Mouse (Mus musculus) limb, embryonic 10.5 days (tissue): Measurements from ENCODE around the gene Lrrc74b. TPM values are rescaled to one million over a fixed set of nuclear protein-coding genes. Genes with fewer than 3 reads are reported as not detected.
"Not testable (repeated sequence)": the region's sequence is repeated elsewhere in the genome, so short reads cannot be mapped to it uniquely, and the experiment has no call there.

Source experiments
- DNase-seq: peaks from one replicate; pipeline ENCODE4 v3.0.0-alpha.2; 2017; ENCODE audit warnings: low spot score
- H3K27ac ChIP-seq: fragments of 300-500 bp; sonication (generic); 2 replicates; pipeline ENCODE4 v1.5.1; 2016; ENCODE audit warnings: mild to moderate bottlenecking
- H3K27me3 ChIP-seq: fragments of 300-500 bp; sonication (generic); 2 replicates; pipeline ENCODE4 v1.6.1; 2016; ENCODE audit warnings: low read depth, mild to moderate bottlenecking; ENCODE audit not compliant: poor library complexity, severe bottlenecking
- H3K36me3 ChIP-seq: fragments of 300-500 bp; sonication (generic); 2 replicates; pipeline ENCODE4 v1.6.1; 2016; ENCODE audit warnings: mild to moderate bottlenecking, moderate library complexity
- H3K4me1 ChIP-seq: fragments of 300-500 bp; sonication (generic); 2 replicates; pipeline ENCODE4 v1.6.1; 2016
- H3K4me3 ChIP-seq: fragments of 300-500 bp; sonication (generic); 2 replicates; pipeline ENCODE4 v1.5.1; 2016; ENCODE audit warnings: mild to moderate bottlenecking, moderate library complexity
- H3K9me3 ChIP-seq: fragments of 300-500 bp; sonication (generic); replicated peaks from 2 replicates; pipeline ENCODE4 v1.6.1; 2016; ENCODE audit warnings: mild to moderate bottlenecking
- WGBS: fragments of 180-500 bp; shearing (Covaris S2); methylation state at CpG from one replicate; pipeline ENCODE4 v1.1.7; 2016; 5-methylcytosine and 5-hydroxymethylcytosine counted together
- polyA plus RNA-seq: library from polyadenylated mRNA; unstranded; fragments of >200 nt; fragmentation: Nextera tagmentation; extraction: Ambion mirVana; gene quantifications from 2 replicates; pipeline ENCODE4 v1.2.1, GENCODE M21; 2016

Lrrc74b gene
- polyA plus RNA-seq, 1 experiment from 2014 or later: not detected

DNA sequence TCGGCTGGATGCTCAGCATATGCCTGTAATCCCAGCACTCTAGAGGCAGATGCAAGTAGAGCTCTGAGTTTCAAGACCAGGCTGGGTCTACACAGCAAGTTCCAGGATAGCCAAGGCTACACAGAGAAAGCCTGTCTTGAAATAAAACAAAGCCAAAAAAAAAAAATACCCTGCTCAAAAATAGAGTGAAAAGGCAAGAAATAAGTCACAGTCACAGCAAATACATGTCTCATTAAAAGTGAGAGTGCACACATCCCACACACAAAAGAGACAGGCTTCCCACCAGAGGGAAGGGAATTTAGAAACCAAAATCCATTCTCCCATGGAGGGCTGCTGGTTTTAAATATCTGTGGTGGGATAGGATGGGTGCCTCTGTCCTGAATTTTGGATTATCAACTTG is 2.5 kb upstream of the Lrrc74b start:
- Histone ChIP-seq H3K9me3 (no peaks in the 10 kb centered on the region), H3K4me3 (no peak overlapping the region), H3K27me3 (peaks cover 71% of the 10 kb centered on the region), H3K4me1 (peaks cover 34% of the 10 kb centered on the region), H3K36me3 (no peaks in the 10 kb centered on the region), H3K27ac (no peak overlapping the region)
- WGBS: 50% methylated on average over 1 of the region's 1 CpGs
- no peak for DNase-seq

DNA sequence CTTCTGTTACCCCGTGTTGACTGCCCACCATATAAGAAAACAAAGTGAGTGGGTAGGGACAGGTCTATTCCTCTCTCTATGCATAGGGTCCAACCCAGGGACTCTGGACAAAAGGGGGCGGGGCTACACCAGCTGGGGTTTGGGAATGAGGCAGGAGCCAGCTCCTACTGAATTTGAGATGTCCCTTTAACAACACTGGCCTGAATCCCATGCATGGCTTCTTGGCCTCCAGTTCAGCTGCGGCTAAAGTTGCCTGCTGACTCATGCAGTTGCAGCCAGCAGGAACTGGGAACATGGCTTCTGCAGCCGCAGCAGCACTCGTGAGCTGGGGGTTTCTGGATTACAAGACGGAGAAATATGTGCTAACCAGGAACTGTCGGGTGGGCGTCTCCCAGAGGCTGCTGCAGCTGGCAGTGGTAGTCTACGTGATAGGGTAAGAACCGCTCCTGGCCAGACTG is 733 bp upstream of the Lrrc74b start, which contains the start of gene P2rx6:
P2rx6 (plus strand) TSS at position 135 of the 458 bp plus-strand sequence.
- Histone ChIP-seq H3K36me3 (no peaks in the 10 kb centered on the region), H3K9me3 (no peaks in the 10 kb centered on the region), H3K4me3 (peak within 1 kb of the TSS; percentile 43), H3K4me1 (peaks cover 40% of the 10 kb centered on the region), H3K27me3 (peaks cover 67% of the 10 kb centered on the region), H3K27ac (peak within 1 kb of the TSS; percentile 64; the same call in 1 of the 2 replicates)
- 6% methylated on average over 10 of the region's 10 CpGs for WGBS
- DNase-seq: peak; percentile 65

DNA sequence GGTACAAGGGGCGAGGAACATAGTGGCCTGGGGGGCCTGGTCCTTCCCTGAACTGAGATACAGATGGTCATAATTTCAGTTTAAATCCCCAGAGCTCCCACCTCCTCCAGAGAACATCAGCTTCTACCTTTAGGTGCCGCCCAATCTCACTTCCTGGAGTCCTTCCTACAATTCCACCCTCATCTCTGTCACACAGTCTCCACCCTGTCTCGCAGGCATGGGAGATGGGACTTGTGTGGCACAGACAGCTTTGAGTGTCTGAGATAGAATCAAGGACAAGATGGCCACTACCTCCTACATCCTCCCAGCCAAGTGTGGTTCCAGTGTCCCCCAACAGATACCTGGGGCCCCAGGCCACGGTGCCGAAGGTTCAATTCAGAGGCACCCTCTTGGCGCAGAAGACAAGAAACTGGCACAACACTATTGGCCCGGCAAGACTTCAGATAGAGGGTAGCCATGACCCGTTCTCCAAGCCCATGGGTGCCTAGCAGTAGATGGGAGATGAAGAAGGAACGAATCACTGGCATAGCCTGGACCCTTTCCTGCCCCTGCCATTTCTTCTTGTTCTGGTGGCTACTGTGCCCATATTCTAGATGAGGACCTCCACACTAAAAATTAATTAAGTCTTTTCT is 1.5 kb downstream of the Lrrc74b start:
- WGBS: 64% methylated on average over 9 of the region's 9 CpGs
- no peak for DNase-seq
- peaks cover 57% of the 10 kb centered on the region for H3K27me3 ChIP-seq
- peak overlapping the region; percentile 78; the same call in 1 of the 2 replicates for H3K27ac ChIP-seq
- H3K4me3 ChIP-seq: 0 out of 2 replicates have a peak overlapping the region, but pooled peaks have one; percentile 30
- H3K9me3 ChIP-seq: no peaks in the 10 kb centered on the region
- peaks cover 47% of the 10 kb centered on the region for H3K4me1 ChIP-seq
- H3K36me3 ChIP-seq: no peaks in the 10 kb centered on the region

DNA sequence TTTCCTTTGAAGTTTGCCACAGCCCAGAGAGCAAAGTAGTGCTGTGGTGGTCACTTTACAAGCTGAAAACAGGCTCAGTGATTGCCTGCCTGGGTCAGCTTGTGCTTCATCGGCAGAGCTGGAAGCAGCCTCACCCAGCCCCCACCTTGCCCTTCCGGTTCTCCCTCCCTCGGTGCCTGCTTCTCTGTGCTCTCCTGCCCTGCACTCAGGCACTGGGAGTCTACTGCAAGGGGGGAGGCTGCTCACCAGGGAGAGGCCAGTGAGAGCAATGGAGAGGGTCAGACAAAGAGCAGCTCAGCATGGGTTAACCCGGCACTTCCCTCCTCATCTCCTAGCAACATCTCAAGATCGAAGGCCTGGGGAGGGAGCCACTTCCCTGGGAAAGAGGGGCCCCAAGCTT is 2.2 kb downstream of the Lrrc74b start:
- Histone ChIP-seq H3K4me1 (peaks cover 54% of the 10 kb centered on the region), H3K36me3 (no peaks in the 10 kb centered on the region), H3K4me3 (peak overlapping the region; percentile 30), H3K27me3 (peaks cover 52% of the 10 kb centered on the region), H3K27ac (peak overlapping the region; percentile 78), H3K9me3 (no peaks in the 10 kb centered on the region)
- DNase-seq: peak; percentile 43
- 1% methylated on average over 5 of the region's 5 CpGs for WGBS

DNA sequence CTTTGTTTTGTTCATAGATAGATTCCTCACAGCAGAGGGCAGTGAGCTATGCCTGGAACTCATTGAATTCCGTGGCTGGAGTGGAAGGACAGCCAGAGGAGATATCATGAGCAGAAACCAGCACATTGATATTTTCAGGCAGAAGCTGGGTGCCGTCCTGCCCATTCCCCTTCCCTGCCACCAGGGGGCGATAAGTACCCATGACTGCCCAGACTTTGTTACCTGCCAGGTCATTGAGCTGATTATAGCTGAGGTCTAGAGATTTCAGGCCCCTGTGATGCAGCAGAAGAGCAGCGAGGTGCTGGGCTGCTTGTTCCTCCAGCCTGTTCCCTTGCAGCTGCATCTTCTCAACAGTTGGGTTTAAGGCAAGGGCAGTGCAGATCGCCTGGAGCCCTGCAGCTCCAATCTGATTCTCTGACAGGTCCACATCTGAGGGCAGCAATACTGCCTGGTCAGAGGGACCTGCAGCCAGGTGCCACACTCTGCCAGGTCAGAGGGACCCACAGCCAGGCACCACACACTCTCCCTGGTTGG is 3.0 kb downstream of the Lrrc74b start:
- WGBS: 2% methylated on average over 5 of the region's 5 CpGs
- Histone ChIP-seq H3K9me3 (no peaks in the 10 kb centered on the region), H3K4me1 (peaks cover 59% of the 10 kb centered on the region), H3K27ac (peak overlapping the region; percentile 78; the same call in 1 of the 2 replicates), H3K27me3 (peaks cover 44% of the 10 kb centered on the region), H3K36me3 (no peaks in the 10 kb centered on the region), H3K4me3 (0 out of 2 replicates have a peak overlapping the region, but pooled peaks have one; percentile 30)
- peak; percentile 84 for DNase-seq

DNA sequence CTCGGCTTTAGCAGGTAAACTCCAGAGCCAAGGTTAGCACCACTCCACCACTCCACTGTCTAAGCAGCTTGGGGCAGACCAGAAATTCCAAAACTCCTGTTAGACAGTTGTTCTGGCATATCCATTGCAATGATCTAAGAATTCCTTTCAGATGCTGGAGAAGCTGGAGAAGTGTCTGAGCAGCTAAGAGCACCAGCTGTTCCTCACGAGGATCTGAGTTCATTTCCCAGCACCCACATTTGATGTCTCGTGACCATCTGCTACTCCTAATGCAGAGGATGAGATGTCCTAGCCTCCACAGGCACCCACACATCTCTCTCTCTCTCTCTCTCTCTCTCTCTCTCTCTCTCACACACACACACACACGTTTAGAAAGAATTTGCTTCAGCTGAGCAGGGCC is 4.1 kb downstream of the Lrrc74b start:
- H3K4me1 ChIP-seq: peaks cover 52% of the 10 kb centered on the region

DNA sequence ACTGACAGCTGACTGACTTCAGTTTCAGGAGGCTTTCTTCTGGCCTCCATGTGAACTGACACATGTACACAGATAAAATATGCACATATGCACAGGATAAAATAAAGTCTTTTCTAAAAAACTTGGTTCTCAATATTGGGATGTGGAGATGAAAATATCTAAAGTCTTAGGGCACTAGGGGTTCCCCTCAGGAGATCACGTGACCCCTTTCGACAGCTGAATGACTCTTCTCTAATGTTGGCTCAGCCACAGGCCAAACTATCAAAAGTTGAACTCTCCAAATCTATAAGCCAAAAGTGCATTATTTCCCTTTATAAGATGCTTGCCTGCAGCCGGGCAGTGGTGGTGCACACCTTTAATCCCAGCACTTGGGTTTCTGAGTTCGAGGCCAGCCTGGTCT is 4.9 kb downstream of the Lrrc74b start:
- 81% methylated on average over 4 of the region's 4 CpGs for WGBS
- Histone ChIP-seq H3K27me3 (peaks cover 27% of the 10 kb centered on the region), H3K4me3 (no peak overlapping the region), H3K27ac (no peak overlapping the region), H3K9me3 (no peaks in the 10 kb centered on the region), H3K36me3 (no peaks in the 10 kb centered on the region), H3K4me1 (peaks cover 45% of the 10 kb centered on the region)
- no peak for DNase-seq

More for the DNA sequence above, 4.1 kb downstream of the Lrrc74b start:
- Histone ChIP-seq H3K27ac (no peak overlapping the region), H3K9me3 (no peaks in the 10 kb centered on the region), H3K36me3 (no peaks in the 10 kb centered on the region), H3K4me3 (no peak overlapping the region), H3K27me3 (peaks cover 33% of the 10 kb centered on the region)
- WGBS: 62% methylated on average over 4 of the region's 4 CpGs
- DNase-seq: no peak

DNA sequence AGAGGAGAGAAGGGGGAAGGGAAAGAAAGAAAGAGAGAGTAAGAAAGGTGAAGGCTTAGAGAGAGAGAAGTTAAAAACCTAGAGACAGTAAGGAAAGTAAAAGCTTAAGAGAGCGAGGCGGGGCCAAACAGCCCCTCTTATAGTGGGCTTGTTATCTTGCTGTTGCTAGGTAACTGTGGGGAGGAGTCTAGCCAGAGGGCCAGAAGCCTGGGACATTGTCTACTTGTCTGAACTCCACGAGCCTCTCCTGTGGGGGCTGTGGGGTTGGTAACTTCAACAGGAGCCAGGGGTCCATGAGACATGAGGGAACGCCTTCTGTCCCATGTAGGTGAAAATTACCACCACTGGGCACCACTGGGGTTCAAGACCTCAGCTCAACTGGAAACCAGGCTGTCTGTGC is 6.3 kb downstream of the Lrrc74b start:
- Histone ChIP-seq H3K27ac (peak overlapping the region; percentile 80), H3K27me3 (peaks cover 14% of the 10 kb centered on the region; the same call in 1 of the 2 replicates), H3K4me3 (peak overlapping the region; percentile 44), H3K4me1 (peaks cover 35% of the 10 kb centered on the region)
- H3K9me3 ChIP-seq, H3K36me3 ChIP-seq, DNase-seq: not testable (repeated sequence)
- WGBS: 31% methylated on average over 4 of the region's 4 CpGs

DNA sequence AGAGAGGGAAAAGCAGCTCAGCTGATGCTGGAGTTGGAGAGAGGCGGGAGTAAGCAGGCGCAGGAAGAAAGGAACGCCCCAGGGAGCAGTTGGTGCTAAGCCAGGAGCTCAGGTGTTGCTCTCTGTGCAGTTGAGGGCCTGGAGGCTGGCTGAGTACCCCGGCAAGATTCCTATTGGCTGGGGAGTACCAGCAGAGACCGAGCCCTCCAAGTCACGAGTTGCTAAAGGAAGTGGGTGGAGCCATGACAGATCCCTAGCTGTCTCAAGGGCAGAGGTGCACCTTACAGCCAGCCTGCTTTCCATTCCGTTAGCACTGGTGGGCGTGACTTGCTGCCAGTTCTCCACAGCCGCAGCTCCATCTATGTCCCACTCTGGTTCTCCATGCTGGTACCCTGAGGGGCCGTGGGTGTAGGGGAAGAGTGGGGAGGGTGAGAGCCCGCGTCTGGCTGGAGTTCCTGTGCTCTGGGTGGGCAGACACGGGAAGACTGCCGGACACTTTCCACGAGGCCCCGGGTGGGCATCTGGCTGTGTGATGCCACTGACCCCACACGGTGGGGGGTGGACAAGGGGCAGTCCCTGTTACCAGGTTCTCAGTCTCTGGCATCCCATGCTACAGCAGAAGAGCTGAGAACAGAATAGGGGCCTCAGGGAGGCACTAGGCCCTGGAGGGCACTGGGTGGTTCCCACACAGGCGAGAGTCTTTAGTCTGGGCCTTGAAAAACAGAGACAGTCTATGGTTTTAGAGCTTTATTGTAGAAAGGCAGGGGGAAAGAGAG is 6.9 kb downstream of the Lrrc74b start:
- peaks cover 30% of the 10 kb centered on the region for H3K4me1 ChIP-seq
- no peaks in the 10 kb centered on the region for H3K9me3 ChIP-seq
- peak overlapping the region; percentile 80 for H3K27ac ChIP-seq
- peak; percentile 68 for DNase-seq
- 15% methylated on average over 18 of the region's 18 CpGs for WGBS
- peaks cover 8% of the 10 kb centered on the region; the same call in 1 of the 2 replicates for H3K27me3 ChIP-seq
- no peaks in the 10 kb centered on the region for H3K36me3 ChIP-seq
- H3K4me3 ChIP-seq: peak overlapping the region; percentile 44

DNA sequence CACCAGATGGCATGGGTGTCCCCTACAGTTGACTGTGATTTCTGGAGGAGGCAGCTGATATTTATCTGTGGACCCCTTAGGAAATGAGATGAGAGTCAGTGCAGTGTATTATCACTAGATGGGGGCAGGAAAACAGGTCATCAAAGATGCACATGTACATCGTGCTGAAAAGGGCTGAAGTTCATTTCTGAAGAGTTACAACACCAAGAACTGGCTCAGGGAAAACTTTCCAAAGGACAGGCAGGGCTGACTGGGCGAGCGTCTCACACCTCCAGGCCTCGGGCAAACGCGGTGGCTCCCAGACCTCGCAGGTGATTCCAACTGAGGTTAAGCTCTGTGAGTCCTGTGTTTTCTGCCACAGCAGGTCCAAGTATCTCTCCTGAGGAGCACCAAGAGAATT is 8.2 kb downstream of the Lrrc74b start:
- Histone ChIP-seq H3K27me3 (peaks cover 5% of the 10 kb centered on the region; the same call in 1 of the 2 replicates), H3K4me3 (no peak overlapping the region), H3K36me3 (no peaks in the 10 kb centered on the region), H3K27ac (no peak overlapping the region), H3K9me3 (no peaks in the 10 kb centered on the region), H3K4me1 (peaks cover 18% of the 10 kb centered on the region)
- 83% methylated on average over 7 of the region's 7 CpGs for WGBS
- no peak for DNase-seq

DNA sequence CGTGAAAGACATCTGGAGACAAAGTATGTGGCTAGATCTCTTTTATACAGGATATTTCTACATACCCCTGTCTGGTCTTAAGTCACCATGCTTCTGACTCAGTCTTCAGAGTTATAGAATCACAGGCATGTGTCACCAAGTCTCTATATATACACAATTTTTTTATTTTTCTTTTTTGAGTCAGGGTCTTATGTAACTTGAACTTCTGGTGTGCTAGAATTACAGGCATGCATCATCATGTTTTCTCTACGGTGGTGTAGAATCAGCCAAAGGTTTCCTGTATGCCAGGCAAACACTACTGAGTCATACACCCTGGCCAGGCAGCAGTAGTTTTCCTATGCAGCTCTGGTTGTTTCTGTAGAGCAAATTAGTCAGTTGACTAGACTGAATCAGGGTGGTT is 18.4 kb downstream of the Lrrc74b start:
- 82% methylated on average over 2 of the region's 2 CpGs for WGBS
- Histone ChIP-seq H3K9me3 (no peaks in the 10 kb centered on the region), H3K4me3 (no peak overlapping the region)

DNA sequence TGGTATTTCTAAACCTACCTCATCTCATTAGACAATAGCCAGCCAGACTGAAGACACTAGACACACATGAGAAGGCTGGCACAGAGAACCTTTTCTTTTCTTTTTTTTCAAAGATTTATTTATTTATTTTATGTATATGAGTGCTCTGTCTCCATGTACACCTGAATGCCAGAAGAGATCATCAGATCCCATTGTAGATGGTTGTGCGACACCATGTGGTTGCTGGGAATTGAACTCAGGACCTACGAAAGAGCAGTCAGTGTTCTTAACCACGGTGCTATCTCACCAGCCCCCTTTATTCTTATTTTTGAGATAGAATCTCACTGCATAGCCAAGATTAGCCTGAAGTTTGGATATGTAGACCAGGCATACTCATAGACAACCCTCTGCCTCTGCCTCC is 24.5 kb downstream of the Lrrc74b start:
- H3K4me1 ChIP-seq: peaks cover 7% of the 10 kb centered on the region
- no peak overlapping the region for H3K27ac ChIP-seq
- WGBS: 95% methylated on average over 3 of the region's 3 CpGs
- H3K27me3 ChIP-seq: no peaks in the 10 kb centered on the region
- no peaks in the 10 kb centered on the region for H3K9me3 ChIP-seq
- H3K36me3 ChIP-seq: no peaks in the 10 kb centered on the region
- H3K4me3 ChIP-seq: no peak overlapping the region
- DNase-seq: no peak

More for the DNA sequence above, 18.4 kb downstream of the Lrrc74b start:
- Histone ChIP-seq H3K36me3 (no peaks in the 10 kb centered on the region), H3K27me3 (no peaks in the 10 kb centered on the region), H3K4me1 (no peaks in the 10 kb centered on the region), H3K27ac (no peak overlapping the region)
- no peak for DNase-seq
